8 mouse cellular contexts compared by ENCODE assay signal in the genomic region with DNA sequence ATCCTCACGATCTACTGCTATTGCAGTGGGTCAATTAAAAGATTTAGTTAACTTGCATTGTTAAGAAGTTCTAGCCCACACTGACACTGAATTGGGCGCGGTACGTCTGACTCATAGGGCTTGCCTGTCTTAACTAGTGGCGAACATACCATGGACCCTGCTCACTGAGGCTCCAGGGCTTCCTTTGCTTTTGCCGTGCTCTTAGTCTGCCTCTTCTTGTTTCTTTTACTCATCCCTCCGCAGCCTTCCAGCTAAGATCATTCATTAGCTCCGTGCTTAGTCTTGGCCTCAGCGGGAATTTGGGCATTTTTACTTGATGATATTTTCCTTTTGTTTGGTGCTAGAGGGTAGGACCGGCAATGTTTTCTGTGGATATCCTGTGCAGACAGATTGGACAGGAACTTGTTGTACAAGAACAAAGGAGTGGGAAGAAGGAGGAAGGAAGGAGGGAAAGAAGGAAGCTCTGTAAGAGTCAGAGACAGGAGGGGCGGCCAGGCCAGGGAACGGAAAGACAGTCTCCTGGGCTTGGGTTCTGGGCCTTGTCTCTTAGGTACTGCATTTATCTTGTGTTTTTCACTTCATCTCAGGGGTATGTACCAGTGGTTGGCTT. TPM values are rescaled to one million over a fixed set of nuclear protein-coding genes. Genes with fewer than 3 reads are reported as not detected.
DNase-seq lines count a peak whose midpoint lies in the region; ATAC-seq lines count a peak whose summit lies in the region.

No protein-coding gene starts in this region.

- no peaks in the 10 kb centered on the region for H3K9me3 ChIP-seq in midbrain, embryonic 11.5 days (ENCODE audit: control insufficient read depth, low read length)
- H3K9me3 ChIP-seq in midbrain, embryonic 15.5 days, result no peaks in the 10 kb centered on the region
- no peaks in the 10 kb centered on the region for H3K9me3 ChIP-seq in intestine, embryonic 14.5 days (ENCODE audit: control insufficient read depth, low read length)

- H3K4me2 ChIP-seq in midbrain, embryonic 11.5 days, result no peak overlapping the region
- no peak overlapping the region for H3K4me2 ChIP-seq in midbrain, embryonic 15.5 days
- peak overlapping the region; percentile 29 for H3K4me2 ChIP-seq in intestine, embryonic 14.5 days (ENCODE audit: low read length)

- no peak overlapping the region for H3K9ac ChIP-seq in midbrain, embryonic 11.5 days (ENCODE audit: low read length)
- no peak overlapping the region for H3K9ac ChIP-seq in midbrain, embryonic 15.5 days
- H3K9ac ChIP-seq in intestine, embryonic 14.5 days (ENCODE audit: low read length), result no peak overlapping the region

- intact Hi-C loops in left cerebral cortex, postnatal 36 days (cut with DNase I), result loop anchor here (5.0 to 10.0 kb wide), 2 partner anchors 35 to 52 kb away; no protein-coding TSS in a partner anchor

- WGBS in midbrain, embryonic 11.5 days, result 42% methylated on average over 12 of the region's 12 CpGs
- WGBS in midbrain, embryonic 15.5 days, result 43% methylated on average over 12 of the region's 12 CpGs
- WGBS in intestine, embryonic 14.5 days, result 45% methylated on average over 12 of the region's 12 CpGs

- no peak for ATAC-seq in midbrain, embryonic 11.5 days (ENCODE audit: low FRiP score)
- ATAC-seq in midbrain, embryonic 15.5 days (replicated peaks), result no peak
- no peak for ATAC-seq in intestine, embryonic 14.5 days (replicated peaks; ENCODE audit: low FRiP score, low TSS enrichment, low read depth)

- no peak overlapping the region for H3K4me3 ChIP-seq in midbrain, embryonic 11.5 days (ENCODE audit: low read depth, low read length)
- no peak overlapping the region for H3K4me3 ChIP-seq in midbrain, embryonic 15.5 days
- no peak overlapping the region for H3K4me3 ChIP-seq in intestine, embryonic 14.5 days (ENCODE audit: low read depth, low read length)

- H3K4me1 ChIP-seq in midbrain, embryonic 11.5 days (ENCODE audit: control insufficient read depth, insufficient read depth, low read length), result peaks cover 22% of the 10 kb centered on the region
- H3K4me1 ChIP-seq in midbrain, embryonic 15.5 days, result peaks cover 26% of the 10 kb centered on the region
- peaks cover 26% of the 10 kb centered on the region for H3K4me1 ChIP-seq in intestine, embryonic 14.5 days (replicated peaks; ENCODE audit: control insufficient read depth, insufficient read depth, low read length)

- peak; percentile 80 for DNase-seq in midbrain, embryonic 11.5 days (ENCODE audit: low spot score, missing footprints)
- DNase-seq in c-Kit-positive CD71-positive TER-119-positive erythroid progenitor cells, embryonic 14.5 days (ENCODE audit: low spot score), result peak; percentile 60
- peak; percentile 58 for DNase-seq in intestine, embryonic 14.5 days (ENCODE audit: low spot score)
- DNase-seq in skeletal muscle tissue, adult 2 months (ENCODE audit: low read depth, low spot score), result peak; percentile 16
- DNase-seq in left cerebral cortex, postnatal 36 days (ENCODE audit: low spot score in 2 of 2), result no peak
- no peak for DNase-seq in frontal cortex, postnatal 36 days (ENCODE audit: low spot score in 2 of 2)
- no peak for DNase-seq in spleen, postnatal 4 days (ENCODE audit: low spot score in 2 of 2)

- H3K27me3 ChIP-seq in midbrain, embryonic 11.5 days (ENCODE audit: control insufficient read depth, insufficient read depth, low read length), result peaks cover 4% of the 10 kb centered on the region
- H3K27me3 ChIP-seq in midbrain, embryonic 15.5 days (replicated peaks), result no peaks in the 10 kb centered on the region
- no peaks in the 10 kb centered on the region for H3K27me3 ChIP-seq in intestine, embryonic 14.5 days (replicated peaks; ENCODE audit: control insufficient read depth, insufficient read depth, low read length)

- H3K27ac ChIP-seq in midbrain, embryonic 11.5 days (ENCODE audit: low read depth, low read length), result no peak overlapping the region
- no peak overlapping the region for H3K27ac ChIP-seq in midbrain, embryonic 15.5 days
- peak overlapping the region; percentile 62 for H3K27ac ChIP-seq in intestine, embryonic 14.5 days (ENCODE audit: low read depth)

- no peaks in the 10 kb centered on the region for H3K36me3 ChIP-seq in midbrain, embryonic 11.5 days (ENCODE audit: control insufficient read depth, insufficient read depth, low read length)
- H3K36me3 ChIP-seq in midbrain, embryonic 15.5 days (replicated peaks), result no peaks in the 10 kb centered on the region
- H3K36me3 ChIP-seq in intestine, embryonic 14.5 days (ENCODE audit: control insufficient read depth, insufficient read depth, low read length), result no peaks in the 10 kb centered on the region

RNA-seq across cellular contexts. Expression of a gene that starts 57.1 kb away (rescaled TPM):
- 3.9 and 4.2 TPM in 2 replicates for polyA plus RNA-seq in midbrain, embryonic 11.5 days (2014; fragmentation: Nextera tagmentation; extraction: Ambion mirVana)
- 2.5 and 4.3 TPM in 2 replicates for polyA plus RNA-seq in midbrain, embryonic 15.5 days (2015; fragmentation: Nextera tagmentation; extraction: Ambion mirVana)
- polyA plus RNA-seq in intestine, embryonic 14.5 days (2014; fragmentation: Nextera tagmentation; extraction: Ambion mirVana), result 6.3 and 6.4 TPM in 2 replicates
- 1 to 10 TPM; 4.5 to 5.5 TPM for total RNA-seq in left cerebral cortex, postnatal 36 days (2021)

RNA-seq across cellular contexts. Expression of a gene that starts 58.5 kb away (rescaled TPM):
- polyA plus RNA-seq in midbrain, embryonic 11.5 days (2014; fragmentation: Nextera tagmentation; extraction: Ambion mirVana), result 4.8 and 4.9 TPM in 2 replicates
- 6.8 TPM in 2 replicates for polyA plus RNA-seq in midbrain, embryonic 15.5 days (2015; fragmentation: Nextera tagmentation; extraction: Ambion mirVana)
- 4.7 and 5.1 TPM in 2 replicates for polyA plus RNA-seq in intestine, embryonic 14.5 days (2014; fragmentation: Nextera tagmentation; extraction: Ambion mirVana)
- 10 to 100 TPM; 53.8 to 69.7 TPM for total RNA-seq in left cerebral cortex, postnatal 36 days (2021)

Comparison
In these comparisons a context has a peak if more than half of its experiments do, and no peak if none do; other contexts are left out.
1. DNase-seq: peak in midbrain, embryonic 11.5 days (single experiment), c-Kit-positive CD71-positive TER-119-positive erythroid progenitor cells, embryonic 14.5 days (single experiment), intestine, embryonic 14.5 days (single experiment) and skeletal muscle tissue, adult 2 months (single experiment); none in left cerebral cortex, postnatal 36 days (0 of 2), frontal cortex, postnatal 36 days (0 of 2) and spleen, postnatal 4 days (0 of 2).